Mouse (Mus musculus) hindbrain, postnatal 0 days (tissue): ENCODE data around the gene Cd79a. TPM values are rescaled to one million over a fixed set of nuclear protein-coding genes. Genes with fewer than 3 reads are reported as not detected.

Source experiments
- ATAC-seq: fragments of 200-750 bp; cut with Nextera tagmentation; 2 replicates; pipeline ENCODE4 v1.8.0; 2017; ENCODE audit warnings: mild to moderate bottlenecking, moderate TSS enrichment, moderate library complexity
- DNase-seq: peaks from one replicate; pipeline ENCODE4 v3.0.0-alpha.2; 2015; ENCODE audit warnings: low spot score
- H3K27ac ChIP-seq: fragments of 300-500 bp; sonication (generic); 2 replicates; pipeline ENCODE4 v1.5.1; 2014; ENCODE audit warnings: mild to moderate bottlenecking
- H3K27me3 ChIP-seq: fragments of 300-500 bp; sonication (generic); 2 replicates; pipeline ENCODE4 v1.6.1; 2014; ENCODE audit warnings: low read length, mixed read lengths; ENCODE audit not compliant: insufficient read depth
- H3K36me3 ChIP-seq: fragments of 300-500 bp; sonication (generic); 2 replicates; pipeline ENCODE4 v1.6.1; 2014; ENCODE audit warnings: low read length, mixed read lengths; ENCODE audit not compliant: insufficient read depth
- H3K4me1 ChIP-seq: fragments of 300-500 bp; sonication (generic); 2 replicates; pipeline ENCODE4 v1.6.1; 2014; ENCODE audit warnings: antibody characterized with exemption, low read length, mixed read lengths; ENCODE audit not compliant: insufficient read depth
- H3K4me2 ChIP-seq: fragments of 300-500 bp; sonication (generic); 2 replicates; pipeline ENCODE4 v1.6.1; 2014; ENCODE audit warnings: low read depth, mild to moderate bottlenecking, low read length, moderate library complexity, mixed read lengths
- H3K4me3 ChIP-seq: fragments of 300-500 bp; sonication (generic); 2 replicates; pipeline ENCODE4 v1.5.1; 2014; ENCODE audit warnings: low read length
- H3K9ac ChIP-seq: fragments of 300-500 bp; sonication (generic); replicated peaks from 2 replicates; pipeline ENCODE4 v1.6.1; 2014; ENCODE audit warnings: mild to moderate bottlenecking, low read length, moderate library complexity, mixed read lengths
- H3K9me3 ChIP-seq: fragments of 300-500 bp; sonication (generic); 2 replicates; pipeline ENCODE4 v1.6.1; 2016; ENCODE audit warnings: low read length, mixed read lengths
- CTCF ChIP-seq: IDR thresholded peaks from 2 replicates; pipeline ENCODE4 v1.5.1; 2016; ENCODE audit warnings: antibody characterized with exemption, control low read depth, low read depth
- WGBS: fragments of 180-500 bp; shearing (Covaris S2); extraction: QIAGEN DNeasy Blood & Tissue Kit; methylation state at CpG from one replicate; pipeline ENCODE4 v1.1.7; 2014; 5-methylcytosine and 5-hydroxymethylcytosine counted together
- polyA plus RNA-seq: library from polyadenylated mRNA; unstranded; fragments of >200 nt; fragmentation: Nextera tagmentation; extraction: Ambion mirVana; gene quantifications from 2 replicates; pipeline ENCODE4 v1.2.1, GENCODE M21; 2015
- total RNA-seq: library from RNA; depleted of rRNA; stranded (reverse); fragments of >200 nt; gene quantifications from 2 replicates; pipeline ENCODE4 v1.2.3, GENCODE M21; 2014

Gene Cd79a
- total and polyA plus RNA-seq, 2 experiments from 2014 or later = 0.10 to 0.93 TPM

- Histone ChIP-seq H3K4me1 (no peaks in the 10 kb centered on the region), H3K4me3 (no peak overlapping the region), H3K9ac (no peak overlapping the region), H3K9me3 (no peaks in the 10 kb centered on the region), H3K4me2 (no peak overlapping the region), H3K27ac (no peak overlapping the region), H3K36me3 (no peaks in the 10 kb centered on the region), H3K27me3 (no peaks in the 10 kb centered on the region)
- DNase-seq (no peak), ATAC-seq (no peak)
- 66% methylated on average over 8 of the region's 8 CpGs for WGBS
- TF ChIP-seq CTCF = no peak
These were observed 912 bp upstream of the Cd79a start for GRCm38 (mm10) chr7:24896269-24896668.

GRCm38 (mm10) chr7:24897959-24898358, 778 bp downstream of the Cd79a start:
- H3K27ac ChIP-seq = no peak overlapping the region
- H3K4me3 ChIP-seq = no peak overlapping the region
- no peak overlapping the region for H3K9ac ChIP-seq
- H3K4me1 ChIP-seq = no peaks in the 10 kb centered on the region
- H3K9me3 ChIP-seq = no peaks in the 10 kb centered on the region
- DNase-seq = no peak
- H3K27me3 ChIP-seq = no peaks in the 10 kb centered on the region
- 79% methylated on average over 5 of the region's 5 CpGs for WGBS
- no peak for ATAC-seq
- no peak overlapping the region for H3K4me2 ChIP-seq
- H3K36me3 ChIP-seq = no peaks in the 10 kb centered on the region
- no peak for TF ChIP-seq CTCF

GRCm38 (mm10) chr7:24901114-24901513, 3.9 kb downstream of the Cd79a start:
- H3K9me3 ChIP-seq = no peaks in the 10 kb centered on the region
- no peak for TF ChIP-seq CTCF
- 73% methylated on average over 6 of the region's 6 CpGs for WGBS
- no peak overlapping the region for H3K4me2 ChIP-seq
- no peak for DNase-seq
- no peak for ATAC-seq
- peaks cover 3% of the 10 kb centered on the region; the same call in 1 of the 2 replicates for H3K4me1 ChIP-seq
- H3K27ac ChIP-seq = no peak overlapping the region
- H3K27me3 ChIP-seq = no peaks in the 10 kb centered on the region
- no peak overlapping the region for H3K4me3 ChIP-seq
- H3K36me3 ChIP-seq = no peaks in the 10 kb centered on the region
- H3K9ac ChIP-seq = no peak overlapping the region

GRCm38 (mm10) chr7:24901842-24902241, 4.7 kb downstream of the Cd79a start:
- 80% methylated on average over 1 of the region's 1 CpGs for WGBS
- peaks cover 3% of the 10 kb centered on the region; the same call in 1 of the 2 replicates for H3K4me1 ChIP-seq
- H3K27ac ChIP-seq = no peak overlapping the region; the same call in 1 of the 2 replicates
- H3K27me3 ChIP-seq = no peaks in the 10 kb centered on the region
- no peaks in the 10 kb centered on the region for H3K9me3 ChIP-seq
- no peak for TF ChIP-seq CTCF
- no peak overlapping the region for H3K4me2 ChIP-seq
- no peak overlapping the region for H3K9ac ChIP-seq
- DNase-seq = no peak
- ATAC-seq = no peak
- H3K4me3 ChIP-seq = no peak overlapping the region
- H3K36me3 ChIP-seq = no peaks in the 10 kb centered on the region

GRCm38 (mm10) chr7:24902264-24902629, 5.1 kb downstream of the Cd79a start:
- Histone ChIP-seq H3K4me3 (no peak overlapping the region), H3K4me2 (peak overlapping the region; percentile 86; the same call in 1 of the 2 replicates), H3K27ac (peak overlapping the region; percentile 68; the same call in 1 of the 2 replicates), H3K9ac (no peak overlapping the region), H3K4me1 (peaks cover 5% of the 10 kb centered on the region; the same call in 1 of the 2 replicates), H3K9me3 (no peaks in the 10 kb centered on the region), H3K27me3 (no peaks in the 10 kb centered on the region), H3K36me3 (no peaks in the 10 kb centered on the region)
- ATAC-seq (no peak), DNase-seq (no peak)
- no peak for TF ChIP-seq CTCF
- 54% methylated on average over 2 of the region's 2 CpGs for WGBS

- Histone ChIP-seq H3K27ac (peak within 1 kb of the TSS; percentile 68), H3K4me1 (peaks cover 6% of the 10 kb centered on the region; the same call in 1 of the 2 replicates), H3K9me3 (no peaks in the 10 kb centered on the region), H3K4me2 (peak within 1 kb of the TSS; percentile 86), H3K9ac (peak within 1 kb of the TSS; percentile 55), H3K4me3 (peak within 1 kb of the TSS; percentile 62), H3K27me3 (no peaks in the 10 kb centered on the region), H3K36me3 (no peaks in the 10 kb centered on the region)
- peak; percentile 41 for DNase-seq
- 9% methylated on average over 51 of the region's 68 CpGs for WGBS
- no peak for TF ChIP-seq CTCF
- ATAC-seq = no peak
These were observed 5.7 kb downstream of the Cd79a start, which contains the start of gene Arhgef1 for GRCm38 (mm10) chr7:24902630-24903443. TSS of gene Arhgef1 (plus strand) at chr7:24902912.

GRCm38 (mm10) chr7:24903444-24903825, 6.3 kb downstream of the Cd79a start:
- DNase-seq (no peak), ATAC-seq (no peak)
- H3K9me3 ChIP-seq = no peaks in the 10 kb centered on the region
- H3K4me1 ChIP-seq = peaks cover 6% of the 10 kb centered on the region; the same call in 1 of the 2 replicates
- no peak for TF ChIP-seq CTCF
- H3K27me3 ChIP-seq = no peaks in the 10 kb centered on the region
- 38% methylated on average over 10 of the region's 10 CpGs for WGBS
- H3K9ac ChIP-seq = peak overlapping the region; percentile 55; the same call in 1 of the 2 replicates
- H3K36me3 ChIP-seq = no peaks in the 10 kb centered on the region
- no peak overlapping the region for H3K27ac ChIP-seq
- H3K4me3 ChIP-seq = peak overlapping the region; percentile 62
- peak overlapping the region; percentile 86 for H3K4me2 ChIP-seq
